Mouse (Mus musculus) left cerebral cortex, adult 2 months (tissue): ENCODE results near the gene Rnps1. TPM values are rescaled to one million over a fixed set of nuclear protein-coding genes. Genes with fewer than 3 reads are reported as not detected.
A peak's percentile ranks its signal among the peaks of the same experiment; 100 is the strongest.
"Not testable (repeated sequence)": the region's sequence is repeated elsewhere in the genome, so short reads cannot be mapped to it uniquely, and the experiment has no call there.

Source experiments
- DNase-seq, 2 experiments: peaks; one replicate each; pipeline ENCODE4 v3.0.0; 2021 to 2022; ENCODE audit warnings: low spot score in 2 of 2, mixed read lengths in 1 of 2; ENCODE audit errors: extremely low spot score in 1 of 2
- H3K27ac ChIP-seq: fragments of 200-600 bp; 2 replicates; pipeline ENCODE4 v1.8.1; 2022
- H3K4me3 ChIP-seq: fragments of 200-600 bp; 2 replicates; pipeline ENCODE4 v1.8.1; 2022
- CTCF ChIP-seq: fragments of 200-600 bp; IDR thresholded peaks from 2 replicates; pipeline ENCODE4 v1.8.1; 2022; ENCODE audit warnings: antibody characterized with exemption, mild to moderate bottlenecking, moderate library complexity
- intact Hi-C: fragments of 180-260 bp; cut with DNase I; formaldehyde crosslinking; loops from one replicate; pipeline ENCODE4 v1.15.1; 2025
- total RNA-seq, 2 experiments: library from RNA; stranded (reverse); gene quantifications; 2 replicates each; pipeline ENCODE4 v1.2.3; 2021

The Rnps1 gene
- total RNA-seq, 2 experiments from 2014 or later: 131 to 142 TPM

- DNase-seq: no peak
- TF ChIP-seq CTCF: no peak
- H3K4me3 ChIP-seq: no peak overlapping the region
- H3K27ac ChIP-seq: no peak overlapping the region
- intact Hi-C loops: no loop called here
Observed at GRCm38 (mm10) chr17:24402371-24402770, 12.0 kb upstream of the Rnps1 start.

- no peak overlapping the region for H3K27ac ChIP-seq
- TF ChIP-seq CTCF: no peak
- H3K4me3 ChIP-seq: no peak overlapping the region
- intact Hi-C loops: no loop called here
- DNase-seq: no peak
Observed at GRCm38 (mm10) chr17:24407116-24407803, 7.1 kb upstream of the Rnps1 start.

GRCm38 (mm10) chr17:24413557-24414211, 681 bp upstream of the Rnps1 start:
- no peak for DNase-seq
- TF ChIP-seq CTCF: no peak
- intact Hi-C loops: loop anchor here (5.0 kb wide), 1 partner anchor 241 kb away; no protein-coding TSS in a partner anchor
- Histone ChIP-seq H3K4me3 (peak overlapping the region; percentile 69), H3K27ac (peak overlapping the region; percentile 84)

- peak overlapping the region; percentile 69 for H3K4me3 ChIP-seq
- intact Hi-C loops: no loop called here
- TF ChIP-seq CTCF: no peak
- peak overlapping the region; percentile 91 for H3K27ac ChIP-seq
- no peak for DNase-seq
Observed at GRCm38 (mm10) chr17:24415011-24415410, 646 bp downstream of the Rnps1 start.

GRCm38 (mm10) chr17:24416051-24416652, 1.8 kb downstream of the Rnps1 start:
- DNase-seq: no peak
- Histone ChIP-seq H3K4me3 (no peak overlapping the region), H3K27ac (no peak overlapping the region)
- intact Hi-C loops: no loop called here
- TF ChIP-seq CTCF: no peak

GRCm38 (mm10) chr17:24423114-24423513, 8.7 kb downstream of the Rnps1 start:
- Histone ChIP-seq H3K4me3 (no peak overlapping the region), H3K27ac (no peak overlapping the region)
- TF ChIP-seq CTCF: no peak
- no peak for DNase-seq
- intact Hi-C loops: no loop called here

- intact Hi-C loops: no loop called here
Observed at GRCm38 (mm10) chr17:24424489-24424888, 10.1 kb downstream of the Rnps1 start.

GRCm38 (mm10) chr17:24425326-24425725, 11.0 kb downstream of the Rnps1 start:
- H3K27ac ChIP-seq, intact Hi-C loops, H3K4me3 ChIP-seq: not testable (repeated sequence)

More at GRCm38 (mm10) chr17:24424489-24424888, 10.1 kb downstream of the Rnps1 start:
- H3K4me3 ChIP-seq: no peak overlapping the region
- no peak overlapping the region for H3K27ac ChIP-seq
- no peak for DNase-seq
- TF ChIP-seq CTCF: no peak

GRCm38 (mm10) chr17:24425905-24426304, 11.5 kb downstream of the Rnps1 start:
- TF ChIP-seq CTCF: no peak
- no peak overlapping the region for H3K4me3 ChIP-seq
- DNase-seq: no peak
- peak overlapping the region; percentile 84; the same call in 1 of the 2 replicates for H3K27ac ChIP-seq
- intact Hi-C loops: no loop called here

More at GRCm38 (mm10) chr17:24425326-24425725, 11.0 kb downstream of the Rnps1 start:
- DNase-seq: not testable (repeated sequence)

- H3K27ac ChIP-seq: peak within 1 kb of the TSS; percentile 84
- no peak for TF ChIP-seq CTCF
- peak within 1 kb of the TSS; percentile 76 for H3K4me3 ChIP-seq
- DNase-seq: peak; percentile 86 to 87
- intact Hi-C loops: no loop called here
Observed at GRCm38 (mm10) chr17:24426471-24427169, 12.3 kb downstream of the Rnps1 start, which contains the start of gene Eci1. Gene Eci1, plus strand, starts transcription at chr17:24426641.

GRCm38 (mm10) chr17:24427170-24427557, 12.8 kb downstream of the Rnps1 start:
- H3K27ac ChIP-seq: peak overlapping the region; percentile 84
- DNase-seq: no peak
- TF ChIP-seq CTCF: no peak
- intact Hi-C loops: no loop called here
- peak overlapping the region; percentile 76 for H3K4me3 ChIP-seq
